Mouse (Mus musculus) thymus, postnatal 25 days (tissue): ENCODE data around the gene Pick1.
A peak's percentile ranks its signal among the peaks of the same experiment; 100 is the strongest.

Experiments
- DNase-seq: peaks from one replicate; pipeline ENCODE4 v3.0.0; 2022

Gene Pick1

GRCm38 (mm10) chr15:79271124-79271746, 42.3 kb downstream of the Pick1 start:
- DNase-seq: peak; percentile 76

DNA sequence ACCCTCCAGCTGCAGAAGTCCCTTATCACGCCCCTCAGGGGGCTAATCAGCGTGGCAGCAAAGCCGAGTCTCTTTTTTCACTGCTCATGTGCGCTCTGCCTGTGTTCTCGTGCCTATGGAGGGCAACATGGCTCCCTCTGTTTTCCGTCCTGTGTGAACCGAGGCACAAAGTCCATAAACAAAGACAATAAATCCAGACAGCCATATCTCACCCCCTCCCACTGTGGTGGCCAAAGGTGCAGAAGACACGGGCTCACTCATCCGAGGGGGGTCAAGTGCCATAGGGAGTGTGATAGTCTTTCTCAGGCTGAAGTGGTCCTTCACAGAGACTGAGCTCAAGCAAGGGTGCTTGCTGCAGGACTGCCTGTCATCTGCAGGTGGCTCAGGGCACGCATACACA, 44.0 kb downstream of the Pick1 start:
- no peak for DNase-seq

- DNase-seq: no peak
Measured at GRCm38 (mm10) chr15:79277728-79278127, 48.8 kb downstream of the Pick1 start.

DNA sequence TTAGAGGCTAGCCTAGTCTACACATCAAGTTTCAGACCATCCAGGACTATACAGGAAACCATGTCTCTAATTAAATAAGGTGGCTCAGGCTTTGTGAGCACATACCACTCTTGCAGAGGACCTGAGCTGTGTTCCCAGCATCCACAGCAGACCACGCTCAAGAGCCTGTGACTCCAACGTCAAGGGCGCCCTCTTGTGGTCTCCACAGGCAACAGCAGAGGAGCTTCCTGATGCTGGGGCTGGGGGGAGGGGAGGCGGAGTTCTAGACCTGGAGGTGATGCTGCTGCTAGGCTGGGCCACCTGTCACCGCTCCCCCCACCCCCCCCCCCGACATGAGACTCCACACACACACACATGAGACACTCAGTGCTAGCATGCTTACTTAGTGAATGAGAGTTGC, 51.2 kb downstream of the Pick1 start:
- peak; percentile 70 for DNase-seq

DNA sequence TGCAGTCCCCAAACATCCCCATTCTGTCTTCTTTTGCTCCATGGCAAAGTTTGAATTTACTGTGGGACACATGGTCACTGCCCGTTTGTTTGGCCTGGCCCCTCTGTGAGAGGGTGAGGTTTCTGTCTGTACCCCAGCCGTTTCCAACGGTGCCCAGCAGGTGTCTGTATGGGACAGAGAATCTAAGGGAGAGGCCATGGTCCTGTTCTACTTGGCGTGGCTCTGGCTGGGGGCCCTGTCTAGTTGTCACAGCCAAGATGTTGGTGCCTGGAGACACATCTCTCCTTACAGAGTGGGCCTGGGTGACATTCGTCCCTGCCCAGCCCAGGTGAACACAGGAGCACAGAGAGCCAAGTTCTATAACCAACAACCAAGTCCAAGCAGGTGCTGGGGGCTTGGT, 51.9 kb downstream of the Pick1 start:
- DNase-seq: peak; percentile 35

GRCm38 (mm10) chr15:79281389-79281788, 52.4 kb downstream of the Pick1 start:
- peak; percentile 72 for DNase-seq

DNA sequence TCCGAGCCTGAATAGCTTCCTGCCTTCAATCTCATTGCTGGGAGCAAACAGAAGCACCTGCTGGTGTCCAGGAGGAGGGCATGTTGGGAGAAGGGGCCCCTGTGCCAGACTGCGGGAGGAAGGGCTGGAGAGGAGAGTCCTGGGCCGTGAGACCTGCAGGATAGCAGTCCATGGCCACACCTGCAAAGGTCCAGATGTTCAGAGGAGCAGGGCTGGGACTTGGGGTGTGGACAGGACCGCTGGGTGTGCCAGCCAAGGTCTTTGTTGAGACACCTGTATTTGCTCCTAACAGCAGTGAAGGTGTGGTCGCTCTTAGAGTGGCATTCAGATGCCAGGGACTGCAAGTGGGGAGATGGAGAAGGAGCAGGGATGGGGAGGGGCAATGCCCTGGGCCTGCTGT, 53.5 kb downstream of the Pick1 start:
- DNase-seq: no peak

DNA sequence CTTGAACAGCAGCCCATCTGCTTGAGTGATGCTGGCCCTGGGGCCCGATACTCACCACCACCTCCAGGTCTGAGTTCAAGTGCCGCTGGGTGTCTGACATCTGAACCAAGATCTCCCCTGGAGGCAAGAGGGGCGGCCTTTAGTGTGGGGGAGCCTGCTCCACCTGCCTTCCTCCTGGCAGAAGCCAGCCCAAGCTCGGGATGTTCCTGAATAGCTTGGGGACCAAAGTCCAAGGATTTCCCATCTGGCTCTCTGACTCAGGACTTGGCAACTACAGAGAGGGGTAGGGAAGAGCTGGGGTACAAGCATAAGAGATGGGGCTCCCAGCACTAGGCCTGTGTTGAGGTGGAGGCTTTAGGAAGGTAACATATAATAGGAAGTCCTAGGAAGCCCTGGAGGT, 54.4 kb downstream of the Pick1 start:
- DNase-seq: no peak

DNA sequence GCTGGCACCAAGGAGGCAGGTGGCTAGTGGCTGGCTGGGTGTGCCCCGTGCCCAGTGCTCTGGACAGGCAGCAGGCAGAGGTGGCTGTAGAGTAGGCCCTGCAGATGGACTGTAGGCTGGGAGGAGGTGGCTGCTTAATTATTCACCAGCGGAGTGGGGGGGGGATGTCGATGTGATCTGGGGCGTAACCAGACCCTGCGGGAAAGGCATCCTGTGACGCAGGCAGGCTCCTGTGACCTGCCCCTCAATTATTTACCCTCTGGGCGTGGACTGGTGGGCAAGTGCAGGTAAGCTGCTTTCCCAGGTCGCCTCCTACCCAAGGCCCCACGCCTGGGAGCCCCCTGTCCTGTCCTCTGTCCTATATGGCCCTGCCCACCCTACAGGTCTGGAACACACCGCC, 56.4 kb downstream of the Pick1 start, which contains the start of gene Baiap2l2:
Baiap2l2 (minus strand) TSS at position 139 of the 400 bp plus-strand sequence.
- no peak for DNase-seq

- DNase-seq: no peak
Measured at GRCm38 (mm10) chr15:79286141-79286540, 57.2 kb downstream of the Pick1 start.

DNA sequence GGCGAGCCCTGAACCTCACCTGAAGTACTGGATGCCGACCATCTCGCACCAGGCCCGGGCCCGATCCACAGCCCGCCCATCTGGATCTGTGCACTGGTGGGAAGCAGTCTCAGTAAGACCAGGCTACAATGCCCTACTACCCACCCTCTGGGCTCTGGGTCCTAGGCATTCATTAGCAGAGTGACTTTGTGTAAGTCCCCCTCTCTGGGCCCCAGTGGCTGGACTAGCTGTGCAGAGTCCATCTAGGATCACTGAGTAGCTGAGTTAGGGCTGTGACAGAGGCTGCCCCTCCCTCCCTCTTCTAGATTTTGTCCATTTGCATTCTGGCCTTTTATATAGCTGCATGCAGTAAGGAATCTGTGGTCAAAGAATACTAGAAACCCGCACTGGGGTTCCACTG, 58.1 kb downstream of the Pick1 start:
- DNase-seq: no peak

- DNase-seq: no peak
Measured at GRCm38 (mm10) chr15:79288387-79288786, 59.4 kb downstream of the Pick1 start.

DNA sequence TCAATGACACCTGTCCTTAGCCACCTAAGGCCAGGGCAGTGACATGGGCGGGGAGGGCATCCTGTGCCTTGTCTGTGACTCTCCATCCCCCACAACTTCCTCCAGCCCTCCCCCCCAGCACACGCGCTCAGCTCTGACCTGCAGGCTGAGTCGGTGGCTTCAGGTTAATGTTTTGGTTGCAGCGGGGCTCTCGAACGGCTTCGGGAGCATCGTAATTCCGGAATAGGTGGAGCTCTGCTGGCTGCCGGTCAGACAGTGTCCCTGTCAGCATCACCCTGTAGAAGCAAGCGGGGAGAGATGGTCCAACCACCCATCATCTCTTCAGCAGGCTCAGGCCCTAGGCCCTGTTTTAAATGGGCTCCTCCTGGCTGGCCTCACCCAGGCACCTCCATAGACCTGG, 60.5 kb downstream of the Pick1 start:
- no peak for DNase-seq

GRCm38 (mm10) chr15:79290340-79290739, 61.4 kb downstream of the Pick1 start:
- DNase-seq: peak; percentile 19

GRCm38 (mm10) chr15:79292779-79293178, 63.8 kb downstream of the Pick1 start:
- DNase-seq: no peak

DNA sequence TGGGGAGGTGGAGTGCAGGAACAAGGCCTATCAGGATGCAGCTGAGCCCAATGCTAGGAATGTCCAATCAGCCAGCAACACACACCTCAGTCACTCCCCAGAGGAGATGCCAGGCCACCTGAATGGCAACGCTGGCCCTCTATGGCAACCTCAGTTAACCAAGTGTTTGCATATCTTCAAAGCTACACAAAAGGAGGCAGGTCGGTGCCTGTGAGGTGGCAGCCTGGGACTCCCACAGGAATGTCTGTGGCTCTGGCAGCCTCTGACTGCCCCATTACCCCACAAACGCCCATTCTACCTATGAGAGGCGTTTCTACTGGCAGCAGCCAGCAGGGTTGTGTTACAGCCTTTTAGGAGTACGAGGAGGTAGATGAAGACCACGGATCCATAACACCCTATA, 69.6 kb downstream of the Pick1 start:
- DNase-seq: no peak
